Mouse (Mus musculus) E14TG2a.4 (cell line): Measurements from ENCODE around the gene Klk1b5.
"Not testable (repeated sequence)": the region's sequence is repeated elsewhere in the genome, so short reads cannot be mapped to it uniquely, and the experiment has no call there.

Experiments used
- H3K27me3 ChIP-seq: 2 replicates; pipeline ENCODE4 v1.6.1; 2014; ENCODE audit warnings: low read length, control low read depth; ENCODE audit not compliant: insufficient read depth
- H3K36me3 ChIP-seq: 2 replicates; pipeline ENCODE4 v1.6.1; 2014; ENCODE audit warnings: low read length, control low read depth; ENCODE audit not compliant: insufficient read depth
- H3K4me1 ChIP-seq: replicated peaks from 2 replicates; pipeline ENCODE4 v1.6.1; 2014; ENCODE audit warnings: low read depth, low read length, control low read depth
- H3K4me3 ChIP-seq: replicated peaks from 2 replicates; pipeline ENCODE4 v1.5.1; 2014; ENCODE audit warnings: mild to moderate bottlenecking, low read length
- H3K9me3 ChIP-seq: 2 replicates; pipeline ENCODE4 v1.6.1; 2014; ENCODE audit warnings: low read length, control low read depth
- CTCF ChIP-seq: conservative IDR thresholded peaks from 2 replicates; pipeline ENCODE4 v1.5.1; 2014; ENCODE audit warnings: low read length
- NANOG ChIP-seq: IDR thresholded peaks from 2 replicates; pipeline ENCODE4 v1.6.1; 2014; ENCODE audit warnings: borderline replicate concordance, low read length, mixed read lengths
- POU5F1 ChIP-seq: IDR thresholded peaks from 2 replicates; pipeline ENCODE4 v1.6.1; 2014; ENCODE audit warnings: low read length, borderline replicate concordance

The Klk1b5 gene

GRCm38 (mm10) chr7:44215645-44216044, at the start of gene Klk1b5:
Gene Klk1b5, plus strand, starts transcription at chr7:44215945.
- H3K4me1 ChIP-seq, result no peaks in the 10 kb centered on the region
- TF ChIP-seq CTCF, result no peak
- no peak for TF ChIP-seq POU5F1
- no peak for TF ChIP-seq NANOG
- H3K27me3 ChIP-seq, result peaks cover 23% of the 10 kb centered on the region
- H3K36me3 ChIP-seq, result no peaks in the 10 kb centered on the region
- H3K4me3 ChIP-seq, result no peak within 1 kb of the TSS
- no peaks in the 10 kb centered on the region for H3K9me3 ChIP-seq

GRCm38 (mm10) chr7:44179299-44180045, 36.3 kb upstream of the Klk1b5 start:
- no peaks in the 10 kb centered on the region for H3K27me3 ChIP-seq
- no peak for TF ChIP-seq NANOG
- H3K4me3 ChIP-seq, result no peak overlapping the region
- H3K9me3 ChIP-seq, result peaks cover 46% of the 10 kb centered on the region
- H3K4me1 ChIP-seq, result no peaks in the 10 kb centered on the region
- no peaks in the 10 kb centered on the region for H3K36me3 ChIP-seq

GRCm38 (mm10) chr7:44186516-44186915, 29.2 kb upstream of the Klk1b5 start:
- not testable (repeated sequence) for H3K4me1 ChIP-seq, H3K27me3 ChIP-seq, H3K4me3 ChIP-seq, H3K36me3 ChIP-seq, H3K9me3 ChIP-seq

GRCm38 (mm10) chr7:44187936-44188335, 27.8 kb upstream of the Klk1b5 start, which contains the start of gene Klk1b24:
Gene Klk1b24, plus strand, starts transcription at chr7:44188236.
- not testable (repeated sequence) for H3K4me1 ChIP-seq, H3K27me3 ChIP-seq, H3K4me3 ChIP-seq, H3K9me3 ChIP-seq, H3K36me3 ChIP-seq

GRCm38 (mm10) chr7:44193466-44193865, 22.3 kb upstream of the Klk1b5 start:
- not testable (repeated sequence) for H3K4me3 ChIP-seq

GRCm38 (mm10) chr7:44197891-44198290, 17.9 kb upstream of the Klk1b5 start, which contains the start of gene Klk1b3:
Gene Klk1b3, plus strand, starts transcription at chr7:44198191.
- H3K4me1 ChIP-seq, result peaks cover 16% of the 10 kb centered on the region
- no peak within 1 kb of the TSS for H3K4me3 ChIP-seq
- H3K36me3 ChIP-seq, result no peaks in the 10 kb centered on the region
- no peak for TF ChIP-seq POU5F1
- TF ChIP-seq NANOG, result no peak
- TF ChIP-seq CTCF, result no peak
- H3K27me3 ChIP-seq, result no peaks in the 10 kb centered on the region
- H3K9me3 ChIP-seq, result no peaks in the 10 kb centered on the region; the same call in 1 of the 2 replicates

More at GRCm38 (mm10) chr7:44193466-44193865, 22.3 kb upstream of the Klk1b5 start:
- not testable (repeated sequence) for H3K27me3 ChIP-seq, H3K9me3 ChIP-seq, H3K36me3 ChIP-seq
- H3K4me1 ChIP-seq, result peaks cover 10% of the 10 kb centered on the region

GRCm38 (mm10) chr7:44207135-44207534, 8.6 kb upstream of the Klk1b5 start, which contains the start of gene Klk1b4:
Gene Klk1b4, plus strand, starts transcription at chr7:44207435.
- H3K4me3 ChIP-seq, H3K9me3 ChIP-seq, H3K36me3 ChIP-seq, H3K4me1 ChIP-seq: not testable (repeated sequence)
- H3K27me3 ChIP-seq, result peaks cover 12% of the 10 kb centered on the region

GRCm38 (mm10) chr7:44208307-44208706, 7.4 kb upstream of the Klk1b5 start:
- Histone ChIP-seq H3K4me3 (no peak overlapping the region), H3K4me1 (no peaks in the 10 kb centered on the region), H3K9me3 (no peaks in the 10 kb centered on the region), H3K27me3 (peaks cover 12% of the 10 kb centered on the region), H3K36me3 (no peaks in the 10 kb centered on the region)
- no peak for TF ChIP-seq CTCF
- TF ChIP-seq NANOG, result no peak
- TF ChIP-seq POU5F1, result no peak

GRCm38 (mm10) chr7:44221601-44222000, 5.9 kb downstream of the Klk1b5 start:
- H3K4me3 ChIP-seq, result not testable (repeated sequence)

GRCm38 (mm10) chr7:44222335-44222734, 6.6 kb downstream of the Klk1b5 start:
- H3K4me1 ChIP-seq, result peaks cover 46% of the 10 kb centered on the region
- H3K27me3 ChIP-seq, result peaks cover 15% of the 10 kb centered on the region
- not testable (repeated sequence) for H3K4me3 ChIP-seq, H3K36me3 ChIP-seq
- peaks cover 14% of the 10 kb centered on the region for H3K9me3 ChIP-seq

More at GRCm38 (mm10) chr7:44221601-44222000, 5.9 kb downstream of the Klk1b5 start:
- Histone ChIP-seq H3K4me1 (peaks cover 44% of the 10 kb centered on the region), H3K27me3 (peaks cover 20% of the 10 kb centered on the region)
- not testable (repeated sequence) for H3K36me3 ChIP-seq, H3K9me3 ChIP-seq
